ENCODE assay signal across 11 mouse cellular contexts in genomic region chr4:155281652-155282051, GRCm38 (mm10). TPM values are rescaled to one million over a fixed set of nuclear protein-coding genes. Genes with fewer than 3 reads are reported as not detected.
DNase-seq lines count a peak whose midpoint lies in the region; ATAC-seq lines count a peak whose summit lies in the region.
"Had no signal": no experiment of that assay in that cellular context is flagged by ENCODE, and none has a peak within 500 bp of the region (broad histone marks: within the 10 kb centered on the region; RNA-seq: fewer than 3 reads in every experiment).

No protein-coding gene starts in this region.

- ATAC-seq in limb, embryonic 12.5 days (ENCODE audit: insufficient number of reproducible peaks, insufficient read depth, low FRiP score, low TSS enrichment, low read depth) = no peak

- no peak overlapping the region for H3K4me3 ChIP-seq in limb, embryonic 12.5 days (replicated peaks)

- 89% methylated on average over 8 of the region's 8 CpGs for WGBS in limb, embryonic 12.5 days

- peak; percentile 23 for DNase-seq in adrenal gland, postnatal 14 days
- no peak for DNase-seq in adrenal gland, postnatal 10 days
- peak; percentile 62 to 77 for DNase-seq in layer of hippocampus, adult 18-20 months (ENCODE audit: low spot score in 2 of 2)
- no peak for DNase-seq in layer of hippocampus, postnatal 25 days (ENCODE audit: extremely low spot score in 1 of 2, low spot score in 1 of 2)
- DNase-seq in adipocyte (ENCODE audit: low spot score) = peak; percentile 41
- DNase-seq in cerebellum, adult 9-11 months = no peak
- no peak for DNase-seq in thymus, postnatal 0 days (ENCODE audit: low spot score)
- DNase-seq: kidney, adult 18-20 months; lung, adult 18-20 months; thymus, postnatal 36 days had no signal

- peak overlapping the region; percentile 100 for H3K27ac ChIP-seq in limb, embryonic 12.5 days

- H3K36me3 ChIP-seq in limb, embryonic 12.5 days = no peaks in the 10 kb centered on the region

- no peaks in the 10 kb centered on the region for H3K9me3 ChIP-seq in limb, embryonic 12.5 days

- no peak overlapping the region for H3K9ac ChIP-seq in limb, embryonic 12.5 days (replicated peaks)

- H3K27me3 ChIP-seq in limb, embryonic 12.5 days = no peaks in the 10 kb centered on the region

- H3K4me2 ChIP-seq in limb, embryonic 12.5 days = no peak overlapping the region

- peaks cover 79% of the 10 kb centered on the region for H3K4me1 ChIP-seq in limb, embryonic 12.5 days (replicated peaks)

RNA-seq across cellular contexts. Expression of gene Faap20, which starts 32.0 kb away (rescaled TPM):
- 39.4 and 43.1 TPM in 2 replicates for total RNA-seq in adrenal gland, postnatal 14 days (2021)
- 10 to 100 TPM; 41.1 to 47.3 TPM for total RNA-seq in adrenal gland, postnatal 10 days (2021)
- 10 to 100 TPM; 27.5 to 31.8 TPM for total RNA-seq in layer of hippocampus, adult 18-20 months (2021)
- total RNA-seq in layer of hippocampus, postnatal 25 days (2021) = 10 to 100 TPM; 29.2 to 36.6 TPM
- polyA plus RNA-seq in limb, embryonic 12.5 days (2016; fragmentation: Nextera tagmentation; extraction: Ambion mirVana) = 96.0 and 99.2 TPM in 2 replicates
- 67.9 and 71.3 TPM in 2 replicates for polyA plus RNA-seq in thymus, postnatal 0 days (2015; fragmentation: Nextera tagmentation; extraction: Ambion mirVana)

RNA-seq across cellular contexts. Expression of gene Ski, which starts 59.3 kb away (rescaled TPM):
- total RNA-seq in adrenal gland, postnatal 14 days (2021) = 66.2 and 70.1 TPM in 2 replicates
- 10 to 100 TPM; 65.3 to 80.4 TPM for total RNA-seq in adrenal gland, postnatal 10 days (2021)
- total RNA-seq in layer of hippocampus, adult 18-20 months (2021) = 100 to 1,000 TPM; 136 to 138 TPM
- 100 to 1,000 TPM; 119 to 129 TPM for total RNA-seq in layer of hippocampus, postnatal 25 days (2021)
- polyA plus RNA-seq in limb, embryonic 12.5 days (2016; fragmentation: Nextera tagmentation; extraction: Ambion mirVana) = 18.4 and 18.8 TPM in 2 replicates
- 8.1 and 9.3 TPM in 2 replicates for polyA plus RNA-seq in thymus, postnatal 0 days (2015; fragmentation: Nextera tagmentation; extraction: Ambion mirVana)

Comparison
In these comparisons a context has a peak if more than half of its experiments do, and no peak if none do; other contexts are left out.
1. DNase-seq: peak in adrenal gland, postnatal 14 days (single experiment), layer of hippocampus, adult 18-20 months (2 of 2) and adipocyte (single experiment); none in adrenal gland, postnatal 10 days (single experiment), layer of hippocampus, postnatal 25 days (0 of 2), cerebellum, adult 9-11 months (single experiment) and thymus, postnatal 0 days (single experiment).